Mouse (Mus musculus): ENCODE data around the gene Gm26938. TPM values are rescaled to one million over a fixed set of nuclear protein-coding genes. Genes with fewer than 3 reads are reported as not detected.

Gm26938 gene
- polyA plus RNA-seq, 1 experiment, result not detected

DNA sequence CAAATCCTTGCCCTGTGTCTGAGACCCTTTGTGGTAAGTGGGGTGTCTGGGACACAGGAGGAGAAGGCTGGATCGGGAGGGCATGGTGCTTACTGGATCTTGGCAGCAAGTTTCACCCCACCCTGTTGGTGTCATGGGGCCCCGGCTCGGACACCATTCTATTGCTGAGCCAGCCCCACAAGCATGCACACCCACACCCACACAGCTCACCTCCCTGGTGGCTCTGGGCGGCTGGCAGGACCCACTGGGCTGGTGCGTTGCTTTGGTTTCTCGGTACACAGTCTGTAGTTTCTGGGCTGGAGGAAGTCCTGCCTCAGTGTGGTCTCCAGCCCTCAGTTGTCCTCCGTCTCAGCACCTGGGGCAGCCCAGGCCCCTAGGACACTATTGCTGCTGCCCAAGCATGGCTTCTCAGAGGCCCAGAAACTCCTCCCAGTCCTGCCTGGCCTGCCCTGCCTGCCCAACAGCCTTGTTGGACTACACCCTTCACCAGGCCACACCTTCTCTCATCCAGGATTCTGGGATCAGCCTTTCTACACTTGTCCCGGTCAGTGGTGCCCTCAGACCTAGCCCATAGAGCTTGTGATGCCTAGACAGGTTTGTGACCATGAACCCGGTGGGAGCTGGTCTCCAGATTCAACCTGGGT, 6.5 kb downstream of the Gm26938 start, which contains the start of gene Tmem184a:
Gene Tmem184a (minus strand): TSS at position 380 of the 644 bp plus-strand sequence.
- Histone ChIP-seq H3K9ac (ENCODE audit: low read depth, poor library complexity, severe bottlenecking) (no peak within 1 kb of the TSS), H3K4me1 (ENCODE audit: control insufficient read depth, insufficient read depth, low read length) (no peaks in the 10 kb centered on the region), H3K27me3 (ENCODE audit: control insufficient read depth, insufficient read depth, low read length, poor library complexity, severe bottlenecking) (no peaks in the 10 kb centered on the region), H3K27ac (ENCODE audit: insufficient read depth, low read length) (no peak within 1 kb of the TSS), H3K36me3 (ENCODE audit: control insufficient read depth, insufficient read depth, low read length, poor library complexity, severe bottlenecking) (no peaks in the 10 kb centered on the region; the same call in 1 of the 2 replicates), H3K4me3 (ENCODE audit: low read depth, low read length) (no peak within 1 kb of the TSS), H3K9me3 (replicated peaks; ENCODE audit: control insufficient read depth, insufficient read depth, low read length, poor library complexity, severe bottlenecking) (no peaks in the 10 kb centered on the region)
- TF ChIP-seq CTCF (IDR thresholded peaks at IDR 0.05; ENCODE audit: low read depth, low read length), result no peak
- TF ChIP-seq EP300 (IDR thresholded peaks at IDR 0.05; ENCODE audit: insufficient read depth, low read depth, low read length), result no peak
- TF ChIP-seq POLR2A (IDR thresholded peaks at IDR 0.05; ENCODE audit: insufficient read depth, low read length), result no peak

- Histone ChIP-seq H3K9ac (ENCODE audit: low read depth, poor library complexity, severe bottlenecking) (no peak overlapping the region), H3K27ac (ENCODE audit: insufficient read depth, low read length) (no peak overlapping the region), H3K4me1 (ENCODE audit: control insufficient read depth, insufficient read depth, low read length) (no peaks in the 10 kb centered on the region), H3K27me3 (ENCODE audit: control insufficient read depth, insufficient read depth, low read length, poor library complexity, severe bottlenecking) (no peaks in the 10 kb centered on the region), H3K9me3 (replicated peaks; ENCODE audit: control insufficient read depth, insufficient read depth, low read length, poor library complexity, severe bottlenecking) (no peaks in the 10 kb centered on the region), H3K4me3 (ENCODE audit: low read depth, low read length) (no peak overlapping the region), H3K36me3 (ENCODE audit: control insufficient read depth, insufficient read depth, low read length, poor library complexity, severe bottlenecking) (no peaks in the 10 kb centered on the region; the same call in 1 of the 2 replicates)
- TF ChIP-seq CTCF (IDR thresholded peaks at IDR 0.05; ENCODE audit: low read depth, low read length) (peak; percentile 66), EP300 (IDR thresholded peaks at IDR 0.05; ENCODE audit: insufficient read depth, low read depth, low read length) (no peak)
These were observed 7.4 kb downstream of the Gm26938 start for GRCm38 (mm10) chr5:139818801-139819200.

DNA sequence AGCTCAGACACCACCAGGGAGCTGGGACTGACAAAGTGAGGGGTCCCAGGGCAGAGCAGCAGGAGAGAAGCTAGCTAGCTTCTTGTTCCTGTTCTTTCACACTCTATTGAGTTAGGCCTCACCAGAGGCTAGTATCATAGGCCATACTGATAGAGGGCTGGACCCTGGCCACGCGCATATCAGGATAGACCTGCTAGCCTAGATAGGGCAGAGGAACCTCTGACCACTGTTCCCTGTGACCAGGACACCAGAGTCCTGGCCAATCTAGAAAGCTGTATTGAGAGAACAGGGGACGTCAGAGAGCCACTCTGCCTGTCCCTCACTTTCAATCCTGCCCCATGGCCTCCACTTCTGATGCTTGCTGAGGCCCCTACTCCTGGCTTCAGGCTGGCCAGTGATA, 8.2 kb downstream of the Gm26938 start:
- Histone ChIP-seq H3K36me3 (ENCODE audit: control insufficient read depth, insufficient read depth, low read length, poor library complexity, severe bottlenecking) (no peaks in the 10 kb centered on the region; the same call in 1 of the 2 replicates), H3K4me1 (ENCODE audit: control insufficient read depth, insufficient read depth, low read length) (no peaks in the 10 kb centered on the region), H3K27me3 (ENCODE audit: control insufficient read depth, insufficient read depth, low read length, poor library complexity, severe bottlenecking) (no peaks in the 10 kb centered on the region), H3K27ac (ENCODE audit: insufficient read depth, low read length) (no peak overlapping the region), H3K9me3 (replicated peaks; ENCODE audit: control insufficient read depth, insufficient read depth, low read length, poor library complexity, severe bottlenecking) (no peaks in the 10 kb centered on the region), H3K9ac (ENCODE audit: low read depth, poor library complexity, severe bottlenecking) (no peak overlapping the region), H3K4me3 (ENCODE audit: low read depth, low read length) (no peak overlapping the region)
- TF ChIP-seq POLR2A (IDR thresholded peaks at IDR 0.05; ENCODE audit: insufficient read depth, low read length), result no peak
- TF ChIP-seq CTCF (IDR thresholded peaks at IDR 0.05; ENCODE audit: low read depth, low read length), result no peak
- no peak for TF ChIP-seq EP300 (IDR thresholded peaks at IDR 0.05; ENCODE audit: insufficient read depth, low read depth, low read length)

DNA sequence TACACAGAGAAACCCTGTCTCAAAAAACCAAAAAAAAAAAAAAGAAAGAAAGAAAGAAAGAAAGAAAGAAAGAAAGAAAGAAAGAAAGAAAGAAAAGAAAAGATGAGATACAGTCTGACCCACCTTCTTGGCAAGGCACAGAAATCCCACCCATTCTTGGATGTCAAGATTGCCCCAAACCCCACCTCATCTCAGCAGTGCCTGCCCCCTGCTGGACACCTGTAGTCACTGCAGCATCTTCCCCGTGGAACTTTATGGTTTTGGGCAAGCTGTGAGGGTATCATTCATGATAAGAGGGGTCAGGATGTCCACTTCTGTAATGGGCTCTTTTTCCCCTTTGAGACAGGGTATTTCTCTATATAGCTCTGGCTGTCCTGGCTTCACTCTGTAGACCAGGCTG, 8.9 kb downstream of the Gm26938 start:
- TF ChIP-seq CTCF (IDR thresholded peaks at IDR 0.05; ENCODE audit: low read depth, low read length) (peak; percentile 93), EP300 (IDR thresholded peaks at IDR 0.05; ENCODE audit: insufficient read depth, low read depth, low read length) (no peak)
- Histone ChIP-seq H3K9ac (ENCODE audit: low read depth, poor library complexity, severe bottlenecking) (no peak overlapping the region), H3K9me3 (replicated peaks; ENCODE audit: control insufficient read depth, insufficient read depth, low read length, poor library complexity, severe bottlenecking) (no peaks in the 10 kb centered on the region), H3K4me1 (ENCODE audit: control insufficient read depth, insufficient read depth, low read length) (no peaks in the 10 kb centered on the region), H3K4me3 (ENCODE audit: low read depth, low read length) (no peak overlapping the region), H3K27ac (ENCODE audit: insufficient read depth, low read length) (no peak overlapping the region), H3K36me3 (ENCODE audit: control insufficient read depth, insufficient read depth, low read length, poor library complexity, severe bottlenecking) (no peaks in the 10 kb centered on the region; the same call in 1 of the 2 replicates), H3K27me3 (ENCODE audit: control insufficient read depth, insufficient read depth, low read length, poor library complexity, severe bottlenecking) (no peaks in the 10 kb centered on the region)

- Histone ChIP-seq H3K36me3 (ENCODE audit: control insufficient read depth, insufficient read depth, low read length, poor library complexity, severe bottlenecking) (no peaks in the 10 kb centered on the region), H3K27me3 (ENCODE audit: control insufficient read depth, insufficient read depth, low read length, poor library complexity, severe bottlenecking) (no peaks in the 10 kb centered on the region), H3K9ac (ENCODE audit: low read depth, poor library complexity, severe bottlenecking) (no peak overlapping the region), H3K4me3 (ENCODE audit: low read depth, low read length) (no peak overlapping the region), H3K27ac (ENCODE audit: insufficient read depth, low read length) (no peak overlapping the region), H3K4me1 (ENCODE audit: control insufficient read depth, insufficient read depth, low read length) (no peaks in the 10 kb centered on the region), H3K9me3 (replicated peaks; ENCODE audit: control insufficient read depth, insufficient read depth, low read length, poor library complexity, severe bottlenecking) (no peaks in the 10 kb centered on the region)
- TF ChIP-seq CTCF (IDR thresholded peaks at IDR 0.05; ENCODE audit: low read depth, low read length) (no peak), POLR2A (IDR thresholded peaks at IDR 0.05; ENCODE audit: insufficient read depth, low read length) (no peak), EP300 (IDR thresholded peaks at IDR 0.05; ENCODE audit: insufficient read depth, low read depth, low read length) (no peak)
These were observed 9.8 kb downstream of the Gm26938 start for GRCm38 (mm10) chr5:139816445-139816844.

GRCm38 (mm10) chr5:139815964-139816363, 10.2 kb downstream of the Gm26938 start:
- TF ChIP-seq CTCF (IDR thresholded peaks at IDR 0.05; ENCODE audit: low read depth, low read length) (no peak), EP300 (IDR thresholded peaks at IDR 0.05; ENCODE audit: insufficient read depth, low read depth, low read length) (no peak), POLR2A (IDR thresholded peaks at IDR 0.05; ENCODE audit: insufficient read depth, low read length) (no peak)
- Histone ChIP-seq H3K4me1 (ENCODE audit: control insufficient read depth, insufficient read depth, low read length) (no peaks in the 10 kb centered on the region), H3K4me3 (ENCODE audit: low read depth, low read length) (no peak overlapping the region), H3K36me3 (ENCODE audit: control insufficient read depth, insufficient read depth, low read length, poor library complexity, severe bottlenecking) (no peaks in the 10 kb centered on the region), H3K9me3 (replicated peaks; ENCODE audit: control insufficient read depth, insufficient read depth, low read length, poor library complexity, severe bottlenecking) (no peaks in the 10 kb centered on the region), H3K9ac (ENCODE audit: low read depth, poor library complexity, severe bottlenecking) (no peak overlapping the region), H3K27me3 (ENCODE audit: control insufficient read depth, insufficient read depth, low read length, poor library complexity, severe bottlenecking) (no peaks in the 10 kb centered on the region), H3K27ac (ENCODE audit: insufficient read depth, low read length) (no peak overlapping the region)
